Mouse (Mus musculus) embryonic facial prominence, embryonic 11.5 days (tissue): ENCODE data around the gene Noxo1. TPM values are rescaled to one million over a fixed set of nuclear protein-coding genes. Genes with fewer than 3 reads are reported as not detected.

Experiments
- ATAC-seq: fragments of 200-750 bp; cut with Nextera tagmentation; replicated peaks from 2 replicates; pipeline ENCODE4 v1.8.0; 2017; ENCODE audit warnings: low read depth; ENCODE audit not compliant: insufficient number of reproducible peaks, low FRiP score, low TSS enrichment
- DNase-seq: peaks from one replicate; pipeline ENCODE4 v3.0.0-alpha.2; 2015; ENCODE audit warnings: low spot score
- H3K27ac ChIP-seq: fragments of 300-500 bp; sonication (generic); replicated peaks from 2 replicates; pipeline ENCODE4 v1.5.1; 2014; ENCODE audit warnings: mild to moderate bottlenecking, low read depth, low read length, control low read depth
- H3K27me3 ChIP-seq: fragments of 300-500 bp; sonication (generic); 2 replicates; pipeline ENCODE4 v1.6.1; 2014; ENCODE audit warnings: mild to moderate bottlenecking, low read length, moderate library complexity, mixed read lengths; ENCODE audit not compliant: control insufficient read depth, insufficient read depth
- H3K36me3 ChIP-seq: fragments of 300-500 bp; sonication (generic); replicated peaks from 2 replicates; pipeline ENCODE4 v1.6.1; 2014; ENCODE audit warnings: low read depth, mild to moderate bottlenecking, low read length, moderate library complexity, mixed read lengths; ENCODE audit not compliant: control insufficient read depth, insufficient read depth
- H3K4me1 ChIP-seq: fragments of 300-500 bp; sonication (generic); 2 replicates; pipeline ENCODE4 v1.6.1; 2014; ENCODE audit warnings: low read length, mixed read lengths; ENCODE audit not compliant: control insufficient read depth, insufficient read depth
- H3K4me2 ChIP-seq: fragments of 300-500 bp; sonication (generic); 2 replicates; pipeline ENCODE4 v1.6.1; 2014; ENCODE audit warnings: low read depth, mild to moderate bottlenecking, control low read depth, low read length, moderate library complexity
- H3K4me3 ChIP-seq: fragments of 300-500 bp; sonication (generic); 2 replicates; pipeline ENCODE4 v1.5.1; 2014; ENCODE audit warnings: low read depth, low read length, control low read depth
- H3K9ac ChIP-seq: fragments of 300-500 bp; sonication (generic); replicated peaks from 2 replicates; pipeline ENCODE4 v1.6.1; 2014; ENCODE audit warnings: mild to moderate bottlenecking, control low read depth, low read length
- H3K9me3 ChIP-seq: fragments of 300-500 bp; sonication (generic); replicated peaks from 2 replicates; pipeline ENCODE4 v1.6.1; 2016; ENCODE audit warnings: mild to moderate bottlenecking, low read length, inconsistent platforms, mixed read lengths; ENCODE audit not compliant: control insufficient read depth
- WGBS: fragments of 180-500 bp; shearing (Covaris S2); extraction: QIAGEN DNeasy Blood & Tissue Kit; methylation state at CpG from one replicate; pipeline ENCODE4 v1.1.7; 2014; 5-methylcytosine and 5-hydroxymethylcytosine counted together
- polyA plus RNA-seq: library from polyadenylated mRNA; unstranded; fragments of >200 nt; fragmentation: Nextera tagmentation; extraction: Ambion mirVana; gene quantifications from 2 replicates; pipeline ENCODE4 v1.2.1, GENCODE M21; 2014

The Noxo1 gene
- polyA plus RNA-seq, 1 experiment from 2014 or later, result 1.1 TPM

- no peaks in the 10 kb centered on the region for H3K9me3 ChIP-seq
- peak within 1 kb of the TSS; percentile 97 for H3K9ac ChIP-seq
- H3K27ac ChIP-seq, result peak within 1 kb of the TSS; percentile 78
- H3K27me3 ChIP-seq, result no peaks in the 10 kb centered on the region
- H3K36me3 ChIP-seq, result no peaks in the 10 kb centered on the region
- H3K4me3 ChIP-seq, result peak within 1 kb of the TSS; percentile 90
- H3K4me1 ChIP-seq, result peaks cover 5% of the 10 kb centered on the region; the same call in 1 of the 2 replicates
- ATAC-seq, result peak; percentile 95
- peak; percentile 96 for DNase-seq
- under 1% methylated on average over 64 of the region's 80 CpGs for WGBS
- H3K4me2 ChIP-seq, result peak within 1 kb of the TSS; percentile 85
Observed at GRCm38 (mm10) chr17:24669545-24670245, 26.3 kb upstream of the Noxo1 start, which contains the start of gene Zfp598. Zfp598 (plus strand) TSS chr17:24669687.

GRCm38 (mm10) chr17:24670246-24670844 is 25.7 kb upstream of the Noxo1 start:
- Histone ChIP-seq H3K4me1 (peaks cover 5% of the 10 kb centered on the region; the same call in 1 of the 2 replicates), H3K27ac (no peak overlapping the region; the same call in 1 of the 2 replicates), H3K36me3 (no peaks in the 10 kb centered on the region), H3K4me2 (peak overlapping the region; percentile 85), H3K4me3 (peak overlapping the region; percentile 90), H3K27me3 (no peaks in the 10 kb centered on the region), H3K9ac (peak overlapping the region; percentile 97), H3K9me3 (no peaks in the 10 kb centered on the region)
- DNase-seq (no peak), ATAC-seq (no peak)
- 15% methylated on average over 8 of the region's 8 CpGs for WGBS

GRCm38 (mm10) chr17:24671346-24671745 is 24.7 kb upstream of the Noxo1 start:
- H3K27ac ChIP-seq, result no peak overlapping the region
- H3K4me1 ChIP-seq, result peaks cover 5% of the 10 kb centered on the region; the same call in 1 of the 2 replicates
- peak overlapping the region; percentile 85; the same call in 1 of the 2 replicates for H3K4me2 ChIP-seq
- peak overlapping the region; percentile 44; the same call in 1 of the 2 replicates for H3K9ac ChIP-seq
- H3K36me3 ChIP-seq, result no peaks in the 10 kb centered on the region
- ATAC-seq (no peak), DNase-seq (no peak)
- 73% methylated on average over 5 of the region's 5 CpGs for WGBS
- no peaks in the 10 kb centered on the region for H3K9me3 ChIP-seq
- H3K27me3 ChIP-seq, result no peaks in the 10 kb centered on the region
- H3K4me3 ChIP-seq, result peak overlapping the region; percentile 8; the same call in 1 of the 2 replicates

DNA sequence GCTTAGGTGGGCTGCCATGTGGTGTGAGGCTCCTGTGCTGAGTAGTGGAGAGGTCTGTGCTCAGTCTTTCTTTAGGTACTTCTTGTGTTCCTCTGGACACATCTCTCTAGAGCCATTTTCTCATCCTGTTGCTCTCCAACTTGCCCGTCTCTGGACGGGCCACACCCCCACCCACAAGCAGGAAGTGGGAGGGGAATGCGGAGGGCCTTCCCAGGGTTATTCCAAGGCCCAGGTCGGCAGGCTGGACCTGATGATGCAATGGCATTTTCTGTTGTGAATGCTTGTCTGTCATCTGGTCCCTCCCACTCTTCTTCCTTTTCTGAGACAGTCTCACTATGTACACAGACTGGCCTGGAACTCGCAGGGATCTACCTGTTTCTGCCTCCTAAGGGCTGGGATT is 23.9 kb upstream of the Noxo1 start:
- no peaks in the 10 kb centered on the region for H3K27me3 ChIP-seq
- no peak overlapping the region for H3K4me3 ChIP-seq
- no peaks in the 10 kb centered on the region for H3K9me3 ChIP-seq
- H3K36me3 ChIP-seq, result peaks cover 4% of the 10 kb centered on the region; the same call in 1 of the 2 replicates
- ATAC-seq (no peak), DNase-seq (no peak)
- no peak overlapping the region for H3K27ac ChIP-seq
- peaks cover 5% of the 10 kb centered on the region; the same call in 1 of the 2 replicates for H3K4me1 ChIP-seq
- H3K9ac ChIP-seq, result no peak overlapping the region
- no peak overlapping the region for H3K4me2 ChIP-seq
- 11% methylated on average over 5 of the region's 5 CpGs for WGBS

- Histone ChIP-seq H3K4me1 (peaks cover 5% of the 10 kb centered on the region; the same call in 1 of the 2 replicates), H3K27me3 (no peaks in the 10 kb centered on the region), H3K9me3 (no peaks in the 10 kb centered on the region), H3K4me3 (no peak overlapping the region), H3K4me2 (no peak overlapping the region), H3K9ac (no peak overlapping the region), H3K36me3 (peaks cover 7% of the 10 kb centered on the region), H3K27ac (no peak overlapping the region)
- ATAC-seq (no peak), DNase-seq (no peak)
- WGBS, result 92% methylated on average over 7 of the region's 7 CpGs
Observed at GRCm38 (mm10) chr17:24674277-24674676, 21.8 kb upstream of the Noxo1 start.

GRCm38 (mm10) chr17:24676187-24676586 is 19.8 kb upstream of the Noxo1 start:
- Histone ChIP-seq H3K36me3 (peaks cover 20% of the 10 kb centered on the region), H3K4me3 (no peak overlapping the region), H3K4me2 (no peak overlapping the region), H3K27ac (no peak overlapping the region), H3K27me3 (no peaks in the 10 kb centered on the region), H3K9ac (no peak overlapping the region), H3K9me3 (no peaks in the 10 kb centered on the region), H3K4me1 (peaks cover 2% of the 10 kb centered on the region; the same call in 1 of the 2 replicates)
- 71% methylated on average over 2 of the region's 2 CpGs for WGBS
- DNase-seq (peak; percentile 78), ATAC-seq (no peak; the same call in 1 of the 2 replicates)

DNA sequence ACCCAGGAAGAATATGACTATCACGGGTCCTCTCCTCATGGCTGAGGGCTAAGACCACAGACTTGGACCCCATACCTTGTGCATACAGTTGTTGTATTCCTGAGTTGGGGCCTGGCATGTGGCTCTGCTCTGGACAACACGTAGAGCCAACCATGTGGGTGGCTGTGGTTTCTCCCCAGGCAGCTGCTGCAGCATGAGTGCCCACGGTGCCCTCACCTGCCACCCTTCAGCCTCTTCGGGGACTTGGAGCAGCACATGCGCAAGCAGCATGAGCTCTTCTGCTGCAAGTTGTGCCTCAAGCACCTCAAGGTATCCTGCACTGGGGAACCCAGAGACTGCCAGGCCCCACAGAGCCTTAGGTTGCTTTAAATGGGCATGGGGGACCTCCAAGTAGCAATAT is 19.2 kb upstream of the Noxo1 start:
- no peaks in the 10 kb centered on the region for H3K9me3 ChIP-seq
- ATAC-seq (no peak), DNase-seq (no peak)
- no peak overlapping the region for H3K4me3 ChIP-seq
- no peak overlapping the region for H3K4me2 ChIP-seq
- peaks cover 22% of the 10 kb centered on the region for H3K36me3 ChIP-seq
- no peaks in the 10 kb centered on the region; the same call in 1 of the 2 replicates for H3K4me1 ChIP-seq
- no peak overlapping the region for H3K9ac ChIP-seq
- no peaks in the 10 kb centered on the region for H3K27me3 ChIP-seq
- no peak overlapping the region for H3K27ac ChIP-seq
- WGBS, result 94% methylated on average over 5 of the region's 5 CpGs
